Comparison of ENCODE assay signal across 8 mouse cellular contexts in the genomic region with DNA sequence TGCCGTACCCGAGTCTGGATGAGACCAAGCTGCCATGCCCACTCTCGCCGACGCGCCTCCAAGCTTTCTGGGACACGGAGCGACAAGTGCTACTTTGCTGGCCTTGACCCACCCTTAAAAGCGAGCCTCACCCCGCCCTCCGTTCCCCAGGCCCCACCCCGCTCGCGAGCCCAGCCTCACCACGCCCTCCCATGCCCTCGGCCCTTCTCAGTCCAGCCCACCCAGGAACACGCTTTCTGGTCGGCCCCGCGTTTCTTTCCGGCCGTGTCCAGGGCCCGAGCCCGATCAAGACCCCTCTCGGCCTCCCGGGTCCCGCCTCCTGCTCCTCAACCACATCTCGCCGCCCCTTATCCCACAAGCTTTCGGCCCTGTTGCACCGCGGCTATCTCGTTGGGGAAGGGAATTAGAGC. TPM values are rescaled to one million over a fixed set of nuclear protein-coding genes. Genes with fewer than 3 reads are reported as not detected.
DNase-seq lines count a peak whose midpoint lies in the region; ATAC-seq and TF ChIP-seq lines count a peak whose summit lies in the region.

No protein-coding gene starts in this region.

- peak overlapping the region; percentile 96 for H3K27ac ChIP-seq in embryonic fibroblast, embryonic 13.5 days (ENCODE audit: insufficient read depth, low read length)
- H3K27ac ChIP-seq in heart, embryonic 11.5 days (ENCODE audit: low read depth, low read length) = peak overlapping the region; percentile 100
- H3K27ac ChIP-seq in kidney, embryonic 15.5 days = peak overlapping the region; percentile 100
- H3K27ac ChIP-seq in neural tube, embryonic 13.5 days (replicated peaks) = peak overlapping the region; percentile 95

- H3K4me1 ChIP-seq in embryonic fibroblast, embryonic 13.5 days (ENCODE audit: control insufficient read depth, insufficient read depth, low read length) = peaks cover 9% of the 10 kb centered on the region
- peaks cover 39% of the 10 kb centered on the region for H3K4me1 ChIP-seq in heart, embryonic 11.5 days (ENCODE audit: control insufficient read depth, insufficient read depth, low read length)
- peaks cover 57% of the 10 kb centered on the region for H3K4me1 ChIP-seq in kidney, embryonic 15.5 days
- peaks cover 52% of the 10 kb centered on the region for H3K4me1 ChIP-seq in neural tube, embryonic 13.5 days (replicated peaks)

- no peak for TF ChIP-seq CTCF in embryonic fibroblast, embryonic 13.5 days (IDR thresholded peaks at IDR 0.05; ENCODE audit: borderline replicate concordance, insufficient read depth, low read length)

- WGBS in heart, embryonic 11.5 days (ENCODE audit: insufficient replicate concordance) = under 1% methylated on average over 33 of the region's 33 CpGs
- under 1% methylated on average over 33 of the region's 33 CpGs for WGBS in kidney, embryonic 15.5 days
- under 1% methylated on average over 33 of the region's 33 CpGs for WGBS in neural tube, embryonic 13.5 days

- H3K27me3 ChIP-seq in heart, embryonic 11.5 days (ENCODE audit: control insufficient read depth, insufficient read depth, low read length) = no peaks in the 10 kb centered on the region
- no peaks in the 10 kb centered on the region for H3K27me3 ChIP-seq in kidney, embryonic 15.5 days
- H3K27me3 ChIP-seq in neural tube, embryonic 13.5 days = no peaks in the 10 kb centered on the region

- no peaks in the 10 kb centered on the region for H3K9me3 ChIP-seq in heart, embryonic 11.5 days (replicated peaks; ENCODE audit: control insufficient read depth, low read length)
- no peaks in the 10 kb centered on the region for H3K9me3 ChIP-seq in kidney, embryonic 15.5 days (replicated peaks)
- H3K9me3 ChIP-seq in neural tube, embryonic 13.5 days = no peaks in the 10 kb centered on the region

- DNase-seq in 416B (ENCODE audit: low read depth) = peak; percentile 95
- DNase-seq in adrenal gland, adult (ENCODE audit: inconsistent age in 2 of 2, low spot score in 1 of 2) = peak; percentile 93 to 98
- DNase-seq in lung, adult 18-20 months = peak; percentile 92 to 94
- peak; percentile 94 for DNase-seq in testis, postnatal 10 days (ENCODE audit: low spot score)

- peak overlapping the region; percentile 85 for H3K4me2 ChIP-seq in heart, embryonic 11.5 days
- peak overlapping the region; percentile 90 for H3K4me2 ChIP-seq in kidney, embryonic 15.5 days
- H3K4me2 ChIP-seq in neural tube, embryonic 13.5 days = peak overlapping the region; percentile 97

- peak overlapping the region; percentile 97 for H3K9ac ChIP-seq in heart, embryonic 11.5 days (ENCODE audit: low read depth, low read length)
- peak overlapping the region; percentile 91 for H3K9ac ChIP-seq in kidney, embryonic 15.5 days
- peak overlapping the region; percentile 92 for H3K9ac ChIP-seq in neural tube, embryonic 13.5 days

- H3K36me3 ChIP-seq in heart, embryonic 11.5 days (ENCODE audit: control insufficient read depth, insufficient read depth, low read length) = peaks cover 12% of the 10 kb centered on the region
- peaks cover 21% of the 10 kb centered on the region for H3K36me3 ChIP-seq in kidney, embryonic 15.5 days
- H3K36me3 ChIP-seq in neural tube, embryonic 13.5 days = peaks cover 18% of the 10 kb centered on the region

- peak; percentile 87 for ATAC-seq in heart, embryonic 11.5 days (replicated peaks; ENCODE audit: insufficient number of reproducible peaks, low FRiP score, low TSS enrichment)
- peak; percentile 78 for ATAC-seq in kidney, embryonic 15.5 days (replicated peaks; ENCODE audit: low FRiP score)
- peak; percentile 37 for ATAC-seq in neural tube, embryonic 13.5 days (ENCODE audit: low read depth)

- TF ChIP-seq POLR2A in embryonic fibroblast, embryonic 13.5 days (IDR thresholded peaks at IDR 0.05; ENCODE audit: low read depth, low read length) = peak; percentile 99

- peak overlapping the region; percentile 68 for H3K4me3 ChIP-seq in embryonic fibroblast, embryonic 13.5 days (ENCODE audit: insufficient read depth, low read length)
- H3K4me3 ChIP-seq in heart, embryonic 11.5 days (ENCODE audit: low read depth, low read length) = peak overlapping the region; percentile 94
- H3K4me3 ChIP-seq in kidney, embryonic 15.5 days (replicated peaks) = peak overlapping the region; percentile 95
- H3K4me3 ChIP-seq in neural tube, embryonic 13.5 days = peak overlapping the region; percentile 90

RNA-seq across cellular contexts. Expression of gene Nfe2l1, which starts 0.4 kb away (rescaled TPM):
- polyA plus RNA-seq in embryonic fibroblast, embryonic 13.5 days (2011; ENCODE audit: insufficient read length, low read depth, missing spikeins) = 370 and 371 TPM in 2 replicates
- polyA plus RNA-seq in heart, embryonic 11.5 days (2014; fragmentation: Nextera tagmentation; extraction: Ambion mirVana) = 36.5 and 44.0 TPM in 2 replicates
- 78.5 and 82.1 TPM in 2 replicates for polyA plus RNA-seq in kidney, embryonic 15.5 days (2015; fragmentation: Nextera tagmentation; extraction: Ambion mirVana)
- polyA plus RNA-seq in neural tube, embryonic 13.5 days (2015; fragmentation: Nextera tagmentation; extraction: Ambion mirVana) = 66.2 and 66.5 TPM in 2 replicates

RNA-seq across cellular contexts. Expression of gene Copz2, which starts 20.3 kb away (rescaled TPM):
- polyA plus RNA-seq in embryonic fibroblast, embryonic 13.5 days (2011; ENCODE audit: insufficient read length, low read depth, missing spikeins) = 172 and 187 TPM in 2 replicates
- polyA plus RNA-seq in heart, embryonic 11.5 days (2014; fragmentation: Nextera tagmentation; extraction: Ambion mirVana) = 102 and 105 TPM in 2 replicates
- polyA plus RNA-seq in kidney, embryonic 15.5 days (2015; fragmentation: Nextera tagmentation; extraction: Ambion mirVana) = 117 and 121 TPM in 2 replicates
- polyA plus RNA-seq in neural tube, embryonic 13.5 days (2015; fragmentation: Nextera tagmentation; extraction: Ambion mirVana) = 36.6 and 43.2 TPM in 2 replicates

RNA-seq across cellular contexts. Expression of gene Cbx1, which starts 40.5 kb away (rescaled TPM):
- 61.1 and 90.9 TPM in 2 replicates for polyA plus RNA-seq in embryonic fibroblast, embryonic 13.5 days (2011; ENCODE audit: insufficient read length, low read depth, missing spikeins)
- polyA plus RNA-seq in heart, embryonic 11.5 days (2014; fragmentation: Nextera tagmentation; extraction: Ambion mirVana) = 50.7 and 60.0 TPM in 2 replicates
- polyA plus RNA-seq in kidney, embryonic 15.5 days (2015; fragmentation: Nextera tagmentation; extraction: Ambion mirVana) = 136 and 154 TPM in 2 replicates
- 91.6 and 95.1 TPM in 2 replicates for polyA plus RNA-seq in neural tube, embryonic 13.5 days (2015; fragmentation: Nextera tagmentation; extraction: Ambion mirVana)

RNA-seq across cellular contexts. Expression of gene Snx11, which starts 52.0 kb away (rescaled TPM):
- 31.1 and 32.5 TPM in 2 replicates for polyA plus RNA-seq in embryonic fibroblast, embryonic 13.5 days (2011; ENCODE audit: insufficient read length, low read depth, missing spikeins)
- polyA plus RNA-seq in heart, embryonic 11.5 days (2014; fragmentation: Nextera tagmentation; extraction: Ambion mirVana) = 6.8 and 7.0 TPM in 2 replicates
- 19.2 and 20.4 TPM in 2 replicates for polyA plus RNA-seq in kidney, embryonic 15.5 days (2015; fragmentation: Nextera tagmentation; extraction: Ambion mirVana)
- polyA plus RNA-seq in neural tube, embryonic 13.5 days (2015; fragmentation: Nextera tagmentation; extraction: Ambion mirVana) = 78.0 and 84.2 TPM in 2 replicates

Comparison
In these comparisons a context has a peak if more than half of its experiments do, and no peak if none do; other contexts are left out.
1. Peak in every context shown above with its lines: DNase-seq, ATAC-seq, H3K4me3 ChIP-seq and H3K27ac ChIP-seq.
2. ATAC-seq: peak in every context shown above with its lines; median percentile 87 in heart, embryonic 11.5 days; 78 in kidney, embryonic 15.5 days; 37 in neural tube, embryonic 13.5 days.